Mouse (Mus musculus): Measurements from ENCODE around the gene Flad1.

DNA sequence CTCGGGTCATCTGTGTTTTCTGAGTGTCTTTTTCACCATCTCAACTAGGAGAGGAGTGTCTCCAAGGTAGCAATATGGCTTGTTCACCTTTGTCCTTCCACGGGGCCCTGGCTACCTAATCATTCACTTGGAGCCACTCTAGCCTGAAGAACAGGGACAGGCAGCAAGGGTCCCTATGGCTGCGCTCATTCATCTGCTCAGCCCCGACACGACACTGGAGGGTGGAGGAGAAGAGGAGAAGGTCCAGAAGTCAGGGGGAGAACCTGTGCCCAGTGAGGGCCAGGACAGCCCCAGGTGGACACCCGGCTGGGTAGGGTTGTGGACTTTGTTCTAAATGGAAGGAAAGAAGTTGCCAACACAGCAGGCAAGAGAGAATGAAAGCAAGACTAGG, 56.2 kb downstream of the Flad1 start:
- TF ChIP-seq POLR2A (IDR thresholded peaks at IDR 0.05; ENCODE audit: extremely low read depth, insufficient read depth, low read length) (no peak), CTCF (IDR thresholded peaks at IDR 0.05; ENCODE audit: extremely low read depth, insufficient read depth, low read length) (no peak)
